Mouse (Mus musculus) intestine, embryonic 15.5 days (tissue): Measurements from ENCODE around the gene Rfc2. TPM values are rescaled to one million over a fixed set of nuclear protein-coding genes. Genes with fewer than 3 reads are reported as not detected.

Source experiments
- ATAC-seq: fragments of 200-750 bp; cut with Nextera tagmentation; 2 replicates; pipeline ENCODE4 v1.8.0; 2017; ENCODE audit warnings: moderate TSS enrichment, moderate library complexity
- H3K27ac ChIP-seq: fragments of 300-500 bp; sonication (generic); 2 replicates; pipeline ENCODE4 v1.5.1; 2015; ENCODE audit warnings: mild to moderate bottlenecking, inconsistent platforms
- H3K27me3 ChIP-seq: fragments of 300-500 bp; sonication (generic); replicated peaks from 2 replicates; pipeline ENCODE4 v1.6.1; 2015; ENCODE audit warnings: inconsistent platforms
- H3K36me3 ChIP-seq: fragments of 300-500 bp; sonication (generic); 2 replicates; pipeline ENCODE4 v1.6.1; 2015; ENCODE audit warnings: inconsistent platforms
- H3K4me1 ChIP-seq: fragments of 300-500 bp; sonication (generic); replicated peaks from 2 replicates; pipeline ENCODE4 v1.6.1; 2015; ENCODE audit warnings: inconsistent platforms
- H3K4me2 ChIP-seq: fragments of 300-500 bp; sonication (generic); replicated peaks from 2 replicates; pipeline ENCODE4 v1.6.1; 2015; ENCODE audit warnings: mild to moderate bottlenecking, inconsistent platforms
- H3K4me3 ChIP-seq: fragments of 300-500 bp; sonication (generic); replicated peaks from 2 replicates; pipeline ENCODE4 v1.5.1; 2015; ENCODE audit warnings: inconsistent platforms
- H3K9ac ChIP-seq: fragments of 300-500 bp; sonication (generic); 2 replicates; pipeline ENCODE4 v1.6.1; 2015; ENCODE audit warnings: inconsistent platforms
- H3K9me3 ChIP-seq: fragments of 300-500 bp; sonication (generic); 2 replicates; pipeline ENCODE4 v1.6.1; 2016; ENCODE audit warnings: inconsistent platforms
- whole genome bisulfite sequencing: fragments of 180-500 bp; shearing (Covaris S2); methylation state at CpG from one replicate; pipeline ENCODE4 v1.1.7; 2015; 5-methylcytosine and 5-hydroxymethylcytosine counted together
- polyA plus RNA-seq: library from polyadenylated mRNA; unstranded; fragments of >200 nt; fragmentation: Nextera tagmentation; extraction: Ambion mirVana; gene quantifications from 2 replicates; pipeline ENCODE4 v1.2.1, GENCODE M21; 2015

Gene Rfc2
- polyA plus RNA-seq, result 245 and 247 TPM in 2 replicates

DNA sequence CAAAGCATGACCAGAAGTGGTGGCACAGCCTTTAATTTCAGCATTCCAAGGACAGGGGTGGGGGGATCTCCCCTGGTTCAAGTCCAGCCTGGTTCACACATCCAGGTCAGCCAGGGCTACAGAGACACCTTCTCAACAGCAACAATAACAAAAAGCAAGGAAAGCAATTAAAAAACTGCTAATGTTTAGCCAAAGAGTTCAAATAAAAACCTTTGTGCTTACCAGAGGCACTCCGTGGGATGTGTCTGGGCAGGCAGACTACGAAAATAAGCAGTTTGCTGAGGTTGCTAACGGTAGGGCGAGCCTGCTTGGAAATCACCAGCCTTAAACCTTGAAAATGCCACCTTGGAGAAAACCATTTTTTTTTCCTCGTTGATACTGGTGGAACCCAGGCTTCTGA is at the start of gene Rfc2:
Rfc2 (plus strand) TSS at position 221 of the 400 bp plus-strand sequence.
- Histone ChIP-seq H3K27me3 (no peaks in the 10 kb centered on the region), H3K4me1 (peaks cover 9% of the 10 kb centered on the region; the same call in 1 of the 2 replicates), H3K4me2 (no peak within 1 kb of the TSS), H3K27ac (no peak within 1 kb of the TSS), H3K9ac (no peak within 1 kb of the TSS), H3K9me3 (no peaks in the 10 kb centered on the region), H3K4me3 (no peak within 1 kb of the TSS), H3K36me3 (no peaks in the 10 kb centered on the region)
- ATAC-seq, result no peak
- WGBS, result 83% methylated on average over 5 of the region's 5 CpGs

DNA sequence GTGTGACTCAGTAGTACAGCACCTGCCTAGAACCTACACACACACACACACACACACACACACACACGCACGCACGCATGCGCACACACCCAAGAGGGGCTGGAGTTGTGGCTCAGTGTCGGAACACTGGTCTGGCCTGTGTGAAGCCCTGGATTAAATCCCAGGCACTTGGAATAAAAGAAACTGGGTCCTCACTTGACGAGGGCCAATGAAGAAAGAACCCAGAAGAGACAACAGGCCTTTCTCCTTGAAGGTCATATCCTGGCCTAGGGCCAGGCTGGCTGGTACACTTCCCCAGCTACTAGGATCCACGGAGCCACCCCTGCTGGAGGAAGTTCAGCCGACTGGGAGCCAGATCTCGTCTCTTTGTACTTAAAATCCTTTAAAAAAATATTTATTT is 49.6 kb upstream of the Rfc2 start:
- Histone ChIP-seq H3K27me3 (no peaks in the 10 kb centered on the region), H3K4me2 (no peak overlapping the region), H3K36me3 (0 out of 2 replicates have a peak, but pooled peaks cover 3% of the 10 kb centered on the region), H3K9ac (no peak overlapping the region), H3K4me1 (0 out of 2 replicates have a peak, but pooled peaks cover 5% of the 10 kb centered on the region), H3K27ac (no peak overlapping the region), H3K9me3 (no peaks in the 10 kb centered on the region), H3K4me3 (no peak overlapping the region)
- 78% methylated on average over 9 of the region's 9 CpGs for WGBS
- ATAC-seq, result no peak

DNA sequence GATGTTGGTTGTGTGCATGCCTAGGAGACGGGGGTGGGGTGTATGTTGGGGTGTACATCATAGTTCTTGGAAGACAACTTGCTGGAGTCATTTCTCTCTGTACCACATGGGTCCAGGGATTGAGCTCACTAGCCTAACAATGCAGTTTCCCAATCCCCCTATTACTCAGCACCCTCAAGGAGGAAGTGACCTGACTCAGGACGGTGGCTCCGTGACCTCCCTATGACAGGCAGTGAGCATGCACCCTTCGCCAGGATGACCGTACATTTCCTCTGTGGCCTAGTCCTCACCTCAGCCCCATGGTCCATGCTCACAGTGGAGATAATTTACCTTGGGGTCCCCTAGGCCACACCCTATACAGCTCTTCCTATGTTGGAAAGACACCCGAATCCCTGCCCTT is 48.7 kb upstream of the Rfc2 start:
- no peak overlapping the region for H3K4me2 ChIP-seq
- no peaks in the 10 kb centered on the region for H3K9me3 ChIP-seq
- WGBS, result 97% methylated on average over 6 of the region's 6 CpGs
- 0 out of 2 replicates have a peak, but pooled peaks cover 3% of the 10 kb centered on the region for H3K36me3 ChIP-seq
- H3K27me3 ChIP-seq, result no peaks in the 10 kb centered on the region
- ATAC-seq, result no peak
- H3K27ac ChIP-seq, result no peak overlapping the region
- no peak overlapping the region for H3K4me3 ChIP-seq
- 0 out of 2 replicates have a peak, but pooled peaks cover 5% of the 10 kb centered on the region for H3K4me1 ChIP-seq
- no peak overlapping the region for H3K9ac ChIP-seq

DNA sequence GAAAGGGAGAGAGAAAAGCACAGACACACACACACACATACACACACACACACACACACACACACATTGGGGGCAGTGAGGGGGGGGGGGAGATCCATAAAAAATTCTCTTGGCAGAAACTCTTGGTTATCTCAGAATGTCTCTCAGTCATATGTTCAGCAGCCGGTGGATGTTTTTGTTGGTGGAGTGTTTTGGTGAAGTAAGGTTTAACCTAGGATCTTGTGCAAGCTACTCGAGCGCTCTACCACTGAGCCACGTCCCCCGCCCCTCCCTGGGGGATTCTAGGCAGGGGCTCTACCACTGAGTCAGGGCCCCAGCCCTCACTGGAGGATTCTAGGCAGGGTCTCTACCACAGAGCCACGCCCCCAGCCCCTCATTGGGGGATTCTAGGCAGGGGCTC is 45.1 kb upstream of the Rfc2 start:
- 86% methylated on average over 6 of the region's 6 CpGs for WGBS
- H3K36me3 ChIP-seq, result 0 out of 2 replicates have a peak, but pooled peaks cover 3% of the 10 kb centered on the region

DNA sequence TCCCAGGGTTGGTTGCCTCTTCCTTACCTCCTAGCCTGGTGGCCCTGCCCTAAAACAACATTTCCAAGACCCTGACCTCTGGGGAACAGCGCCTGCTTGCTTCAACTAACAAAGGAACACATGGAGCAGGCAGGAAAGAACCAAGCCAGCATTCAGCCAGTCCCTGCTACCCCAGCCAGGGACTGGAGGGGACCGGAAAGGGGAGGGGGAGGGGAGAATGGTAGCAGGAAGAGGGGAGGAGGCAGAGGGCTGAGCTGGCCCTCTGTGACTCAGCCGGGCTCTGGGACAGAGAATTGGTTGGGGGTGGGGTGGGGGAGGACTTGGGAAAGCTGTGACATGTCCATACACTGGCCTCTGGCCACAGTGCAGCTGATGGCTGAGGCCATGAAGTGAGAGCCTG is 41.3 kb upstream of the Rfc2 start:
- no peak overlapping the region for H3K9ac ChIP-seq
- WGBS, result 6% methylated on average over 3 of the region's 3 CpGs
- peak; percentile 83 for ATAC-seq
- no peaks in the 10 kb centered on the region for H3K36me3 ChIP-seq
- no peaks in the 10 kb centered on the region for H3K9me3 ChIP-seq
- H3K4me2 ChIP-seq, result no peak overlapping the region
- peak overlapping the region; percentile 81 for H3K27ac ChIP-seq
- H3K27me3 ChIP-seq, result no peaks in the 10 kb centered on the region
- H3K4me1 ChIP-seq, result peaks cover 30% of the 10 kb centered on the region
- H3K4me3 ChIP-seq, result no peak overlapping the region

More for the DNA sequence above, 45.1 kb upstream of the Rfc2 start:
- no peak overlapping the region for H3K9ac ChIP-seq
- H3K4me2 ChIP-seq, result no peak overlapping the region
- H3K27ac ChIP-seq, result no peak overlapping the region
- H3K4me1 ChIP-seq, result peaks cover 16% of the 10 kb centered on the region; the same call in 1 of the 2 replicates
- no peaks in the 10 kb centered on the region for H3K9me3 ChIP-seq
- no peaks in the 10 kb centered on the region for H3K27me3 ChIP-seq
- H3K4me3 ChIP-seq, result no peak overlapping the region
- no peak for ATAC-seq

DNA sequence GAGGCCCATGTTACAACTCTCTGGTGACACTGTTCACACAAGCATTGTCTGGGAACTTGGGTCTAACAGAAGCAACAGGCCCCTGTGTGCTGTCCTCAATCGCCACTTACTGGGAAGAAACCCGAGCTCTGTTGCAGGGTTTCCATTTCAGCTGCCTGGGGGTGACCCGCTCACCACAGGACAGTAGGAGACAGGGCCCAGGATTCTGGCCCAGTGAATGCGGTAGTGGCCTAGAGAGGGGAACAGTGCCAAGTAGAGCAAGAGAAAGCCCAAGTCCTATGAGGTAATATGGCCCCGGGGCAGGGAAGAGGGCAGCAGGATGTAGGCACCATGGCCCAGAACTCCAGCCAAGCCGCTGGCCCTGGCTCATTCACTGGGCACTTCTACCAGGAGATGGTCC is 40.3 kb upstream of the Rfc2 start:
- no peak overlapping the region for H3K9ac ChIP-seq
- H3K4me1 ChIP-seq, result peaks cover 30% of the 10 kb centered on the region
- no peak for ATAC-seq
- no peaks in the 10 kb centered on the region for H3K27me3 ChIP-seq
- H3K9me3 ChIP-seq, result no peaks in the 10 kb centered on the region
- H3K4me3 ChIP-seq, result no peak overlapping the region
- H3K27ac ChIP-seq, result peak overlapping the region; percentile 40; the same call in 1 of the 2 replicates
- H3K4me2 ChIP-seq, result no peak overlapping the region
- H3K36me3 ChIP-seq, result no peaks in the 10 kb centered on the region
- 73% methylated on average over 6 of the region's 6 CpGs for WGBS

DNA sequence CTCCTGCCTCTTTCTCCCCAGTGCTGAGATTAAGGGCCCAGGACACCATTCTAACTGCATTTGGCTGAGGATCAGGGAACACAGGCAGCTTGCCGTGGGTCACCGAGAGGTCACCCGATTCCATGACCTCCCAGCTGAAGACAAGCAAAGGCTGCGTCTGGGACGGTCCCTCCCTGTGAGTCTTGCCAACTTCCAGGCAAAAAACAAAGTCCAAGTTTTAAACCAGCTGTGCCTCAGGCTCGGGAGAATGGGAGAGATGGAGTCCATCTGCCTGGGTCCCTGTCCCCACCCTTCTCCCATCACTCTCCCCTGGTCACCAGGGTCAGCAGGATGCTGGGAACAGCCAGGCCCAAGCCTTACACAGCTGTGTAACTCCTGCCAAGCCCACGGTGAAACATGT is 39.5 kb upstream of the Rfc2 start:
- Histone ChIP-seq H3K4me3 (no peak overlapping the region), H3K36me3 (no peaks in the 10 kb centered on the region), H3K27me3 (no peaks in the 10 kb centered on the region), H3K4me1 (peaks cover 32% of the 10 kb centered on the region), H3K9me3 (no peaks in the 10 kb centered on the region), H3K27ac (peak overlapping the region; percentile 38), H3K4me2 (no peak overlapping the region), H3K9ac (no peak overlapping the region)
- 32% methylated on average over 7 of the region's 7 CpGs for WGBS
- peak; percentile 32; the same call in 1 of the 2 replicates for ATAC-seq

DNA sequence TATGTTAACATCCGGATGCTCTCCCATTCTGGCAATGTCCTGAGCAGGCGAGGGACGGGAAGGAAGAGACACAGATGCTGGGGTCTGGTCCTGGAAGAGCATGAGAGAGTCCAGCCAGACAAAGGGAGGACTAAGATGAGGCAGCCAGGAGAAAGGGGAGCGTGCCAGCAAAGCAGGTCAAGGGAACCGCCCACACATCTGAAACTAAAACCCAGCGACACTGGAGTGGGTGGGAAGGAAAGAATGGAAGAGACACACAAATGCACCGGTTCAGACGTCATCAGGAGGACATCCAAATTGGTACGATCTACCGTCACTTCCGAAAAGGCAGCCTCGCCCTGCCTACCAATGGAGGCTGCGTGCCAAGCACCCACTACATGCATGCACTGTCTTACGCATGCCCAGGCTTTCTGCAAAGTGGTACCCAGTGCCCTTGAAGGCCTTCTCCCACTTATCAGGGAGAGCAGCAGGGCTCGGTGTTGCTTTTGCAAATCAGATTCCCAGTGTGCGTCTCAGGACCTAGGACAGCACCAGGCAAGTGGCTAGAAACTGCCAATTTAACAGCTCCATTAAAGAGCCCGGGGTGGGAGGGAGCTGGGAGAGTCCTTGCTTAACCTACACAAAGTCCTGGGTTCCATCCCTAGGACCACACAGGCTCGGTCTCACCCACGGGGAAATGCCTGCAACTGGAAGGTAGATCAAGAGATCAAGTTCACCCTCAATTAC is 36.5 kb upstream of the Rfc2 start:
- Histone ChIP-seq H3K9ac (no peak overlapping the region), H3K4me3 (no peak overlapping the region), H3K27ac (no peak overlapping the region), H3K27me3 (no peaks in the 10 kb centered on the region), H3K36me3 (no peaks in the 10 kb centered on the region), H3K9me3 (no peaks in the 10 kb centered on the region), H3K4me1 (peaks cover 46% of the 10 kb centered on the region), H3K4me2 (no peak overlapping the region)
- WGBS, result 69% methylated on average over 19 of the region's 19 CpGs
- no peak for ATAC-seq

DNA sequence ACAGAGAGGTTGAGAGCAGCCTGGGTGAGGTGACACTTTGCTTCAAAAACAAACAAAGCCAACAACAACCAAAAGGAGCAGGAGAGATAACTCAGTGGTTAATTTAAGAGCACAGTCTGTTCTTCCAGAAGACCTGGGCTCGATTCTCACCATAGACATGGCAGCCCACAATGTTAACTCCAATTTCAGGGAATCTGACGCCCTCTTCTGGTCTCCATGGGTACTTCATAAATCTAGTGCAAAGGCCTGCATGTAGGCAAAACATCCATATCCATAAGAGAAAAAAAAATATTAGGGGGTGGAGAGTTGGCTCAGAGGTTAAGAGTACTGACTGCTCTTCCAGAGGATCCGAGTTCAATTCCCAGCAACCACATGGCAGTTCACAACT is 35.9 kb upstream of the Rfc2 start:
- no peaks in the 10 kb centered on the region for H3K36me3 ChIP-seq
- no peak overlapping the region for H3K4me2 ChIP-seq
- H3K4me1 ChIP-seq, result peaks cover 45% of the 10 kb centered on the region
- no peaks in the 10 kb centered on the region for H3K9me3 ChIP-seq
- no peak overlapping the region for H3K9ac ChIP-seq
- no peak overlapping the region for H3K27ac ChIP-seq
- no peak overlapping the region for H3K4me3 ChIP-seq
- no peak for ATAC-seq
- WGBS, result 51% methylated on average over 3 of the region's 3 CpGs
- no peaks in the 10 kb centered on the region for H3K27me3 ChIP-seq

DNA sequence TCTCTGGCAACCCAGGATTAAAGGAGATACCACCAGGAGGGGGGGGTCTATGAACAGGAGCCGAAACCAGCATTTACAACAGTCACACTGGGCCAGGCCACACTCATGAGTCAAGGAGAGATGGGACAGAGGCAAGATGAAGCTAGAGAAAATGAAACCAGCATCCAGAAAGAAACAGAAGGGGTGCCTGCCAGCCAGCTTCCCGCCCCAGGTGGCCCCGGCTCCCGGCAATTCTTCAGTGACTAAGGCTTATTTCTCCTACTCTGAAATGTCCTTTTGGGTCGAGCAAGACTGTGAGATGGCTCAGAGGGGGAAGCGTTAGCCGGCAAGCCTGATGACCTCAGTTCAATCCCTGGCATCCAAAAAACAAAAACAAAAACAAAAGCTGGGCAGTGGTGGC is 34.4 kb upstream of the Rfc2 start:
- no peak overlapping the region for H3K27ac ChIP-seq

DNA sequence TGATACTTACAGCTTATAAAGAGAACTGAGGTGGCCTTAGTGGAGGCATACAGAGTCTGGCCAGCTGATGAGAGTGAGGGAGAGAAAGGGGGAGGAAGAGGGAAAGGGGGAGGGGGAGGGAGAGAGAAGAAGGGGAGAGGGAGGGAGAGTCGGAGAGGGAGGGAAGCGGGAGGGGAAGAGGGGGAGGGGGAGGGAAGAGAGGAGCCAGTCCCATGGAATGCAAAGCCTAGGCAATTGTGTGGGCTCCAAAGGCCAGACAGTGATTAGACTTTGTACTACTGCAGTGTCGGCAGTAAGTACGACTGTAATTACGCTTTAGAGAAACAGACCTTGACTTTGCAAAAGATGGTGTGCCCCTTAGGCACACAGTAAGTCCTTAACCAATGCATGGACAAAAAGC is 32.9 kb upstream of the Rfc2 start:
- peak overlapping the region; percentile 31; the same call in 1 of the 2 replicates for H3K4me2 ChIP-seq
- peak; percentile 32 for ATAC-seq

More for the DNA sequence above, 34.4 kb upstream of the Rfc2 start:
- Histone ChIP-seq H3K4me2 (no peak overlapping the region), H3K9me3 (no peaks in the 10 kb centered on the region), H3K36me3 (no peaks in the 10 kb centered on the region), H3K4me3 (no peak overlapping the region), H3K4me1 (peaks cover 44% of the 10 kb centered on the region), H3K9ac (no peak overlapping the region), H3K27me3 (no peaks in the 10 kb centered on the region)
- WGBS, result 85% methylated on average over 7 of the region's 7 CpGs
- ATAC-seq, result no peak

DNA sequence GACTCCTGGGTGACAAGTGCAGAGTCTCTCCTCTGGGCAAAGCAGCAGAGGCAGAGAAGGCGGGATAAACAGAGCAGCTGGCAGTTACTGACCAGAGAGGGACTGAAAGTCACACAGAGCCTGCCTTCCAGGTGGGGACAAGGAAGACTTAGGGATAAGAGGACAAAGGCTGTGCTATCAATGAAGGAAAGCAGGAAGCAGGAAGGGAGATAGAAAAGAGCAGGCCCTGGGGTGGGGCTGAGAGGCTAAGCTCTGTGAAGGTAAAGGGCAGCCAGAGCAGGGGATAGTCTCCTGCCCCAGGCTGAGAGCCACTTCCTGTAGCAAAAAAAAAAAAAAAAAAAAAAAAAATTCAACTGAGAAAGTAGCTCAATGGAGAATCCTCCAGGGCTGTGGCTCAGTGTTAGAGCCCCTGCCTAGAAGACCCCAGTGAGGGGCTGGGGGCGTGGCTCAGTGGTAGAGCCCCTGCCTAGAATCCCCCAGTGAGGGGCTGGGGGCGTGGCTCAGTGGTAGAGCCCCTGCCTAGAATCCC is 31.5 kb upstream of the Rfc2 start:
- Histone ChIP-seq H3K36me3 (no peaks in the 10 kb centered on the region), H3K9me3 (no peaks in the 10 kb centered on the region), H3K4me1 (peaks cover 46% of the 10 kb centered on the region), H3K4me2 (peak overlapping the region; percentile 76), H3K4me3 (no peak overlapping the region), H3K27me3 (no peaks in the 10 kb centered on the region), H3K27ac (peak overlapping the region; percentile 98), H3K9ac (0 out of 2 replicates have a peak overlapping the region, but pooled peaks have one; percentile 94)
- 75% methylated on average over 3 of the region's 3 CpGs for WGBS
- ATAC-seq, result peak; percentile 36

More for the DNA sequence above, 32.9 kb upstream of the Rfc2 start:
- Histone ChIP-seq H3K9me3 (no peaks in the 10 kb centered on the region), H3K9ac (no peak overlapping the region), H3K27ac (peak overlapping the region; percentile 98), H3K4me1 (peaks cover 46% of the 10 kb centered on the region), H3K27me3 (no peaks in the 10 kb centered on the region), H3K36me3 (no peaks in the 10 kb centered on the region), H3K4me3 (no peak overlapping the region)
- WGBS, result 29% methylated on average over 5 of the region's 5 CpGs
